In genomic region chr8:54975506-54975905, GRCm38 (mm10) we compare ENCODE assay signal across 13 mouse cellular contexts. TPM values are rescaled to one million over a fixed set of nuclear protein-coding genes. Genes with fewer than 3 reads are reported as not detected.
DNase-seq lines count a peak whose midpoint lies in the region; ATAC-seq lines count a peak whose summit lies in the region.
"Had no signal": no experiment of that assay in that cellular context is flagged by ENCODE, and none has a peak within 500 bp of the region (broad histone marks: within the 10 kb centered on the region; RNA-seq: fewer than 3 reads in every experiment).

No protein-coding gene starts in this region.

- H3K9me3 ChIP-seq in forebrain, embryonic 16.5 days (ENCODE audit: control insufficient read depth, low read length): no peaks in the 10 kb centered on the region
- H3K9me3 ChIP-seq in midbrain, embryonic 13.5 days: no peaks in the 10 kb centered on the region
- H3K9me3 ChIP-seq: heart, embryonic 12.5 days; kidney, embryonic 15.5 days had no signal

- WGBS in forebrain, embryonic 16.5 days: 2% methylated on average over 2 of the region's 2 CpGs
- 4% methylated on average over 2 of the region's 2 CpGs for WGBS in midbrain, embryonic 13.5 days

- H3K4me3 ChIP-seq in forebrain, embryonic 16.5 days (replicated peaks; ENCODE audit: low read length): no peak overlapping the region
- no peak overlapping the region for H3K4me3 ChIP-seq in midbrain, embryonic 13.5 days (replicated peaks)
- H3K4me3 ChIP-seq: heart, embryonic 12.5 days; kidney, embryonic 15.5 days had no signal

- peaks cover 9% of the 10 kb centered on the region for H3K4me1 ChIP-seq in forebrain, embryonic 16.5 days (replicated peaks; ENCODE audit: control insufficient read depth, insufficient read depth, low read length)
- H3K4me1 ChIP-seq in midbrain, embryonic 13.5 days (replicated peaks): peaks cover 27% of the 10 kb centered on the region
- H3K4me1 ChIP-seq: heart, embryonic 12.5 days; kidney, embryonic 15.5 days had no signal

- no peaks in the 10 kb centered on the region for H3K27me3 ChIP-seq in forebrain, embryonic 16.5 days (replicated peaks; ENCODE audit: control insufficient read depth, insufficient read depth, low read length)
- no peaks in the 10 kb centered on the region for H3K27me3 ChIP-seq in midbrain, embryonic 13.5 days
- H3K27me3 ChIP-seq: heart, embryonic 12.5 days; kidney, embryonic 15.5 days had no signal

- intact Hi-C loops in gastrocnemius, postnatal 36 days (cut with DNase I): no loop called here

- no peaks in the 10 kb centered on the region; the same call in 1 of the 2 replicates for H3K36me3 ChIP-seq in forebrain, embryonic 16.5 days (ENCODE audit: control insufficient read depth, insufficient read depth)
- H3K36me3 ChIP-seq in midbrain, embryonic 13.5 days: no peaks in the 10 kb centered on the region
- H3K36me3 ChIP-seq: heart, embryonic 12.5 days; kidney, embryonic 15.5 days had no signal

- no peak overlapping the region for H3K27ac ChIP-seq in forebrain, embryonic 16.5 days (ENCODE audit: low read length)
- no peak overlapping the region for H3K27ac ChIP-seq in midbrain, embryonic 13.5 days
- H3K27ac ChIP-seq: kidney, embryonic 15.5 days had no signal

- no peak overlapping the region for H3K9ac ChIP-seq in forebrain, embryonic 16.5 days (replicated peaks; ENCODE audit: low read depth, low read length)
- H3K9ac ChIP-seq in midbrain, embryonic 13.5 days (replicated peaks): no peak overlapping the region
- H3K9ac ChIP-seq: heart, embryonic 12.5 days; kidney, embryonic 15.5 days had no signal

- no peak overlapping the region for H3K4me2 ChIP-seq in forebrain, embryonic 16.5 days (ENCODE audit: low read length)
- H3K4me2 ChIP-seq in midbrain, embryonic 13.5 days (replicated peaks): 0 out of 2 replicates have a peak overlapping the region, but pooled peaks have one; percentile 20
- H3K4me2 ChIP-seq: heart, embryonic 12.5 days; kidney, embryonic 15.5 days had no signal

- peak; percentile 74 for ATAC-seq in forebrain, embryonic 16.5 days
- peak; percentile 88 for ATAC-seq in midbrain, embryonic 13.5 days

- DNase-seq in cerebellum, adult 9-10 months: peak; percentile 74
- no peak for DNase-seq in cerebellum, adult 8-10 months
- peak; percentile 68 for DNase-seq in embryo, embryonic 10 days (ENCODE audit: low spot score)
- DNase-seq in frontal cortex, postnatal 25 days (ENCODE audit: low spot score in 2 of 2): no peak
- DNase-seq in T-cell, adult 2 months (ENCODE audit: low spot score): no peak
- DNase-seq in gastrocnemius, postnatal 36 days: no peak
- DNase-seq: adrenal gland, postnatal 10 days; right cerebral cortex, postnatal 14 days had no signal

RNA-seq across cellular contexts. Expression of gene Gpm6a, which starts 20.9 kb away (rescaled TPM):
- 739 and 853 TPM in 2 replicates for polyA plus RNA-seq in forebrain, embryonic 16.5 days (2015; fragmentation: Nextera tagmentation; extraction: Ambion mirVana)
- 423 and 503 TPM in 2 replicates for polyA plus RNA-seq in midbrain, embryonic 13.5 days (2015; fragmentation: Nextera tagmentation; extraction: Ambion mirVana)
- total RNA-seq in gastrocnemius, postnatal 36 days (2021): under 1 TPM; 0.31 to 0.39 TPM
- total RNA-seq: megakaryocyte, adult 5-6 weeks had no signal

Comparison
In these comparisons a context has a peak if more than half of its experiments do, and no peak if none do; other contexts are left out.
1. DNase-seq: peak in cerebellum, adult 9-10 months (single experiment) and embryo, embryonic 10 days (single experiment); none in cerebellum, adult 8-10 months (single experiment), frontal cortex, postnatal 25 days (0 of 2), T-cell, adult 2 months (single experiment) and gastrocnemius, postnatal 36 days (0 of 2).